Mouse (Mus musculus) CD4-positive naive resting alpha-beta T cell, adult 57 days (primary cell): ENCODE measurements around the gene Tyrobp. TPM values are rescaled to one million over a fixed set of nuclear protein-coding genes. Genes with fewer than 3 reads are reported as not detected.

Experiments
- total RNA-seq: library from RNA; stranded (reverse); gene quantifications from one replicate; pipeline ENCODE4 v1.2.4, GENCODE M21; 2023

Gene Tyrobp
- 23.3 TPM for total RNA-seq

GRCm38 (mm10) chr7:30413596-30413995, at the start of gene Tyrobp:
TSS of gene Tyrobp (plus strand) at chr7:30413760.

DNA sequence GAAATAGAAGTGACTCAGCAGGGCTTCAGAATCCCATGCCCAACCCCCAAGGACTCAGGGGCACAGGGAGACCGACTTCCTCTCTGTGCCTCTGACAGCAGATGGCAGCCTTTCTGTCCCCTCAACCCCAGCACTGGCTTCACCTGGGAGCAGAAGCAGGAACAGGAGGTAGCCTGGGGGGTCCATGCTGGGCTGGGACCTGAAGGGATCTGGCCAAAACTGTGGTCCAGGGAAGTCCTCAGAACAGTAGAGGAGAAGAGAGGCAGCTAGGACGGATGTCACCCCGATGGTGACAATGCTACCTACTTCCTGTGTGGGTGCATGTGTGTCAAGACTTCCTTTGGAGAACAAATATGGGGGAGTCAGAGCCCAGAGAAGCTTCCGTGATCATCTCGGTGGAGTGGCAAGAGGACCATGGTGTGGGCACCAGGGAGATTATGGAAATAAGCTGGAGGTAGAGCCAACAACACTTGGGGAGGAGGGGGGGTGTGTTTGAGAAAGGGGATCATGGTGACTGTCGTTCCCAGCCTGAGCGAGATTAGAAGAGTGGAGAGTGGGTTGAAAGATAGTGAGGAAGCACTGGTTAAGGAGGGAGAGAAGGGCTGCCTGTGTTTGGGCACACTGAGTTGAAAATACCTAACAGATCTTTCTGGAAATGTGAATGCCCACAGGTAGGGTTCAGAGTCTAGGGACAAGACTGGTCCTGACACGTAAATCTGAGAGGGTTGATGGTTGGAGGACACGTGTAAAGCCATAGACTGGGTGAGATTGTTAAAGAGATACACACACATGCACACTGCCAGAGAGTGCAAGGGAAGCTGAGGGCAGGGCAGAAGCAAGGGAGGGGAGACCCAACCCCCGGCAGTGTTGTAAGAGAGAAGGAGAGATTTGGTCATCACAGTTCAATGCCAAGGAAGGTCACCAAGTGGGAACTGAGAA, 6.3 kb downstream of the Tyrobp start, which contains the start of gene Hcst:
Gene Hcst (minus strand): TSS at position 294 of the 939 bp plus-strand sequence.

DNA sequence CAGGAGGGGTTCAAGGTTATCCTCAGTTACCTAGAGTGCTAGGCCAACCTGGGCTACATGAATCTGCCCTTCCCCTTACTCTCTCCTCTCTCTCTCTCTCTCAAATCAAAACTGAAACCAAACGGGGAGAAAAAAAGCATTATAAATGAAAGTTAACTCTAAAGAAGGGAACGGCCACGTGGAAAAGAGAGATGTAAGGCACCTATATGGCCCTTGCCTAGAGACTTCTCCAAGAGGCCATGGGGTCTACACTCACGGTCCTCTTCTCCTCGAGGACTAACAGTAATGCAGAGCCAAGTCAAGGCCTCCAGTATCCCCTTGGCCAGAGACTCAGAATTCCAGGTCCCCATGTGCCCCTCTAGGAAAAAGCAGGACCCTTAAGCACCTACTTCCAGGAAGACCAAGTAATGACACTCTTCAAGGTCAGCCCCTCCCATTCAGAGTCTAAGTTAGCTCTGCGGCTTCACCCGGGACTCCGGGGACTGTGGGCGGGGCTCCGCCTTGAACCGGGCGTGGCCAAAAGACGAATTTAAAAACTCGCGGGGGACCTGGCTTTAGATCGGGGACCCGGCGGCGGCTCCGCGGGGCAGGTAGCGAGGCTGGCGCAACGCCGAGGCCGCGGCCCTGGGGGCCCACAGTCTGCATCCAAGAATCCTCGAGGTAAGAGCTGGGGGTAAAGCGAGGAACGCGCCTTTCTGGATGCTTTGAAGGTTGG, 7.8 kb downstream of the Tyrobp start, which contains the start of gene Nfkbid:
Gene Nfkbid (plus strand): TSS at position 558 of the 715 bp plus-strand sequence.

GRCm38 (mm10) chr7:30444971-30445751, 31.6 kb downstream of the Tyrobp start, which contains the start of gene Aplp1:
TSS of gene Aplp1 (minus strand) at chr7:30445535.

GRCm38 (mm10) chr7:30457629-30458330, 44.2 kb downstream of the Tyrobp start, which contains the start of the genes Kirrel2 and Nphs1:
TSS of gene Kirrel2 (minus strand) at chr7:30457690.
TSS of gene Nphs1 (plus strand) at chr7:30458315.

Other genes with a start within 250 kb of the Tyrobp start
- 50.5 TPM for gene Zfp146, start 244.0 kb upstream of the Tyrobp start, total RNA-seq
- not detected for gene Cox7a1, start 229.6 kb upstream of the Tyrobp start, total RNA-seq
- gene Capns1, start 214.9 kb upstream of the Tyrobp start, total RNA-seq = 145 TPM
- gene Polr2i, start 181.8 kb upstream of the Tyrobp start, total RNA-seq = 25.1 TPM
- gene Tbcb, start 181.5 kb upstream of the Tyrobp start, total RNA-seq = 15.5 TPM
- not detected for gene Ovol3, start 178.0 kb upstream of the Tyrobp start, total RNA-seq
- 1.6 TPM for gene Thap8, start 133.7 kb upstream of the Tyrobp start, total RNA-seq
- gene Wdr62, start 133.3 kb upstream of the Tyrobp start, total RNA-seq = 6.8 TPM
- 0.38 TPM for gene Clip3, start 122.0 kb upstream of the Tyrobp start, total RNA-seq
- gene Alkbh6, start 105.0 kb upstream of the Tyrobp start, total RNA-seq = 54.2 TPM
- 5.9 TPM for gene Syne4, start 99.0 kb upstream of the Tyrobp start, total RNA-seq
- 9.7 TPM for gene E130208F15Rik, start 92.0 kb upstream of the Tyrobp start, total RNA-seq
- gene Sdhaf1, start 89.9 kb upstream of the Tyrobp start, total RNA-seq = 14.8 TPM
- not detected for gene Lrfn3, start 51.0 kb upstream of the Tyrobp start, total RNA-seq
- 153 TPM for gene Hcst, start 6.1 kb downstream of the Tyrobp start, total RNA-seq
- 70.8 TPM for gene Nfkbid, start 8.0 kb downstream of the Tyrobp start, total RNA-seq
- 2.9 TPM for gene Aplp1, start 31.8 kb downstream of the Tyrobp start, total RNA-seq
- not detected for gene Kirrel2, start 43.9 kb downstream of the Tyrobp start, total RNA-seq
- not detected for gene Nphs1, start 44.6 kb downstream of the Tyrobp start, total RNA-seq
- gene Prodh2, start 79.9 kb downstream of the Tyrobp start, total RNA-seq = not detected
- 4.6 TPM for gene Arhgap33, start 121.3 kb downstream of the Tyrobp start, total RNA-seq
- 3.4 TPM for gene Hspb6, start 138.4 kb downstream of the Tyrobp start, total RNA-seq
- gene Proser3, start 138.5 kb downstream of the Tyrobp start, total RNA-seq = 13.1 TPM
- 46.5 TPM for gene Lin37, start 146.1 kb downstream of the Tyrobp start, total RNA-seq
- gene U2af1l4, start 149.5 kb downstream of the Tyrobp start, total RNA-seq = 83.1 TPM
- gene Gm49396, start 149.6 kb downstream of the Tyrobp start, total RNA-seq = 23.5 TPM
- 116 TPM for gene Psenen, start 149.9 kb downstream of the Tyrobp start, total RNA-seq
- gene Igflr1, start 151.7 kb downstream of the Tyrobp start, total RNA-seq = 54.7 TPM
- gene Kmt2b, start 175.0 kb downstream of the Tyrobp start, total RNA-seq = 115 TPM
- 0.59 TPM for gene Zbtb32, start 185.1 kb downstream of the Tyrobp start, total RNA-seq
- gene Upk1a, start 199.1 kb downstream of the Tyrobp start, total RNA-seq = 0.68 TPM
- gene Cox6b1, start 212.4 kb downstream of the Tyrobp start, total RNA-seq = 196 TPM
- not detected for gene Etv2, start 222.1 kb downstream of the Tyrobp start, total RNA-seq
- 105 TPM for gene Rbm42, start 236.6 kb downstream of the Tyrobp start, total RNA-seq